Mouse (Mus musculus) liver, embryonic 14.5 days (tissue): ENCODE data around the gene Nsmce3. TPM values are rescaled to one million over a fixed set of nuclear protein-coding genes. Genes with fewer than 3 reads are reported as not detected.

ENCODE experiments used
- ATAC-seq: fragments of 200-750 bp; cut with Nextera tagmentation; 2 replicates; pipeline ENCODE4 v1.8.0; 2017; ENCODE audit warnings: moderate number of reproducible peaks, mild to moderate bottlenecking, moderate library complexity; ENCODE audit not compliant: insufficient read depth
- DNase-seq, 3 experiments: peaks; one replicate each; pipeline ENCODE4 v3.0.0-alpha.2; 2012 to 2013; ENCODE audit warnings: low read depth in 3 of 3, low spot score in 3 of 3
- H3K27ac ChIP-seq: fragments of 300-500 bp; sonication (generic); 2 replicates; pipeline ENCODE4 v1.5.1; 2014; ENCODE audit warnings: moderate library complexity, mild to moderate bottlenecking, control low read depth, inconsistent platforms
- H3K27me3 ChIP-seq: fragments of 300-500 bp; sonication (generic); 2 replicates; pipeline ENCODE4 v1.6.1; 2014; ENCODE audit warnings: mild to moderate bottlenecking, low read length, moderate library complexity; ENCODE audit not compliant: control insufficient read depth, insufficient read depth
- H3K36me3 ChIP-seq: fragments of 300-500 bp; sonication (generic); replicated peaks from 2 replicates; pipeline ENCODE4 v1.6.1; 2014; ENCODE audit warnings: low read depth; ENCODE audit not compliant: control insufficient read depth, insufficient read depth
- H3K4me1 ChIP-seq, 2 experiments: fragments of 200-500 bp in 1 of 2; fragments of 300-500 bp in 1 of 2; sonication (generic) in 1 of 2; replicated peaks; 2 replicates each; pipeline ENCODE4 v1.6.1; 2012 to 2014; ENCODE audit warnings: antibody characterized with exemption in 1 of 2, inconsistent platforms in 1 of 2, low read length in 1 of 2; ENCODE audit not compliant: control insufficient read depth in 2 of 2, insufficient read depth in 2 of 2
- H3K4me2 ChIP-seq: fragments of 300-500 bp; sonication (generic); 2 replicates; pipeline ENCODE4 v1.6.1; 2014; ENCODE audit warnings: low read depth, mild to moderate bottlenecking, control low read depth, moderate library complexity
- H3K4me3 ChIP-seq, 2 experiments: fragments of 200-500 bp in 1 of 2; fragments of 300-500 bp in 1 of 2; sonication (generic) in 1 of 2; 2 replicates each; pipeline ENCODE4 v1.5.1; 2012 to 2014; ENCODE audit warnings: low read depth in 2 of 2, low read length in 2 of 2, mild to moderate bottlenecking in 2 of 2, control low read depth in 1 of 2, inconsistent platforms in 1 of 2, moderate library complexity in 1 of 2; ENCODE audit not compliant: insufficient read depth in 1 of 2
- H3K9ac ChIP-seq: fragments of 300-500 bp; sonication (generic); replicated peaks from 2 replicates; pipeline ENCODE4 v1.6.1; 2014; ENCODE audit warnings: mild to moderate bottlenecking, control low read depth, moderate library complexity
- H3K9me3 ChIP-seq: fragments of 300-500 bp; sonication (generic); 2 replicates; pipeline ENCODE4 v1.6.1; 2016; ENCODE audit warnings: low read length, mixed read lengths; ENCODE audit not compliant: control insufficient read depth
- CTCF ChIP-seq: IDR thresholded peaks from 2 replicates; pipeline ENCODE4 v1.5.1; 2016; ENCODE audit warnings: antibody characterized with exemption, low read depth, control low read depth
- EP300 ChIP-seq: IDR thresholded peaks from 2 replicates; pipeline ENCODE4 v1.6.1; 2016; ENCODE audit warnings: antibody characterized with exemption, low read depth
- WGBS: fragments of 180-500 bp; shearing (Covaris S2); extraction: QIAGEN DNeasy Blood & Tissue Kit; methylation state at CpG from one replicate; pipeline ENCODE4 v1.1.7; 2014; ENCODE audit not compliant: insufficient replicate concordance; 5-methylcytosine and 5-hydroxymethylcytosine counted together
- polyA plus RNA-seq, 2 experiments: library from polyadenylated mRNA; depleted of rRNA in 1 of 2; stranded (reverse) in 1 of 2; unstranded in 1 of 2; fragments of >200 nt; fragmentation: Nextera tagmentation in 1 of 2; extraction: Ambion mirVana in 1 of 2; gene quantifications; 2 replicates each; pipeline versions ENCODE4 v1.2.1 to v1.2.3; 2012 to 2014

Nsmce3 gene
- polyA plus RNA-seq, 2 experiments, result 3.0 to 5.1 TPM

GRCm38 (mm10) chr7:64840946-64841659, 31.7 kb downstream of the Nsmce3 start:
- H3K4me2 ChIP-seq, result no peak overlapping the region
- no peak for TF ChIP-seq EP300
- TF ChIP-seq CTCF, result no peak
- H3K4me3 ChIP-seq, result no peak overlapping the region
- no peaks in the 10 kb centered on the region for H3K4me1 ChIP-seq
- no peaks in the 10 kb centered on the region for H3K36me3 ChIP-seq
- no peak overlapping the region for H3K9ac ChIP-seq
- WGBS, result 51% methylated on average over 10 of the region's 10 CpGs
- H3K27me3 ChIP-seq, result no peaks in the 10 kb centered on the region
- ATAC-seq, result no peak
- DNase-seq, result no peak
- H3K9me3 ChIP-seq, result no peaks in the 10 kb centered on the region
- no peak overlapping the region for H3K27ac ChIP-seq

- Histone ChIP-seq H3K36me3 (no peaks in the 10 kb centered on the region), H3K4me3 (no peak overlapping the region), H3K9ac (no peak overlapping the region), H3K9me3 (no peaks in the 10 kb centered on the region), H3K4me2 (no peak overlapping the region), H3K27ac (no peak overlapping the region), H3K27me3 (no peaks in the 10 kb centered on the region), H3K4me1 (no peaks in the 10 kb centered on the region)
- 53% methylated on average over 1 of the region's 1 CpGs for WGBS
- TF ChIP-seq CTCF (no peak), EP300 (no peak)
- ATAC-seq (no peak), DNase-seq (no peak)
Measured at GRCm38 (mm10) chr7:64840576-64840895, 32.3 kb downstream of the Nsmce3 start.

GRCm38 (mm10) chr7:64839801-64840575, 32.8 kb downstream of the Nsmce3 start:
- 4% methylated on average over 21 of the region's 21 CpGs for WGBS
- H3K27ac ChIP-seq, result no peak overlapping the region
- no peaks in the 10 kb centered on the region for H3K9me3 ChIP-seq
- no peak for TF ChIP-seq EP300
- peak; percentile 28 for TF ChIP-seq CTCF
- H3K4me2 ChIP-seq, result peak overlapping the region; percentile 24; the same call in 1 of the 2 replicates
- H3K9ac ChIP-seq, result no peak overlapping the region
- no peak overlapping the region for H3K4me3 ChIP-seq
- no peaks in the 10 kb centered on the region for H3K27me3 ChIP-seq
- H3K4me1 ChIP-seq, result no peaks in the 10 kb centered on the region
- no peak for ATAC-seq
- no peak for DNase-seq
- no peaks in the 10 kb centered on the region for H3K36me3 ChIP-seq

GRCm38 (mm10) chr7:64839281-64839680, 33.5 kb downstream of the Nsmce3 start:
- Histone ChIP-seq H3K4me1 (no peaks in the 10 kb centered on the region), H3K27me3 (no peaks in the 10 kb centered on the region), H3K9ac (no peak overlapping the region), H3K27ac (no peak overlapping the region), H3K4me3 (no peak overlapping the region), H3K36me3 (no peaks in the 10 kb centered on the region), H3K4me2 (no peak overlapping the region), H3K9me3 (no peaks in the 10 kb centered on the region)
- no peak for TF ChIP-seq CTCF
- no peak for TF ChIP-seq EP300
- DNase-seq, result no peak
- WGBS, result 39% methylated on average over 2 of the region's 2 CpGs
- ATAC-seq, result no peak

- no peaks in the 10 kb centered on the region for H3K4me1 ChIP-seq
- H3K4me2 ChIP-seq, result no peak overlapping the region
- H3K36me3 ChIP-seq, result no peaks in the 10 kb centered on the region
- TF ChIP-seq CTCF, result no peak
- TF ChIP-seq EP300, result no peak
- H3K27me3 ChIP-seq, result no peaks in the 10 kb centered on the region
- H3K27ac ChIP-seq, result no peak overlapping the region
- H3K9ac ChIP-seq, result no peak overlapping the region
- 31% methylated on average over 5 of the region's 5 CpGs for WGBS
- ATAC-seq (no peak), DNase-seq (no peak)
- no peaks in the 10 kb centered on the region for H3K9me3 ChIP-seq
- no peak overlapping the region for H3K4me3 ChIP-seq
Measured at GRCm38 (mm10) chr7:64830214-64830995, 42.4 kb downstream of the Nsmce3 start.
